Mouse (Mus musculus) testis, adult 2 months (tissue): ENCODE results near the gene Kat5.

Source experiments
- CTCF ChIP-seq: fragments of 200-500 bp; IDR thresholded peaks from 2 replicates; pipeline ENCODE4 v1.5.1; 2012; ENCODE audit warnings: low read depth, mild to moderate bottlenecking, inconsistent platforms, low read length, moderate library complexity; ENCODE audit not compliant: control insufficient read depth, insufficient read depth, insufficient replicate concordance
- POLR2A ChIP-seq: fragments of 200-500 bp; IDR thresholded peaks from 2 replicates; pipeline ENCODE4 v1.6.1; 2012; ENCODE audit warnings: low read depth, mild to moderate bottlenecking, inconsistent platforms, low read length, moderate library complexity; ENCODE audit not compliant: control insufficient read depth

GRCm38 (mm10) chr19:5567180-5567533 lies 42.9 kb downstream of the Kat5 start:
- no peak for TF ChIP-seq CTCF
- TF ChIP-seq POLR2A, result no peak
